Mouse (Mus musculus): ENCODE data around the gene Sost.

Sost gene

DNA sequence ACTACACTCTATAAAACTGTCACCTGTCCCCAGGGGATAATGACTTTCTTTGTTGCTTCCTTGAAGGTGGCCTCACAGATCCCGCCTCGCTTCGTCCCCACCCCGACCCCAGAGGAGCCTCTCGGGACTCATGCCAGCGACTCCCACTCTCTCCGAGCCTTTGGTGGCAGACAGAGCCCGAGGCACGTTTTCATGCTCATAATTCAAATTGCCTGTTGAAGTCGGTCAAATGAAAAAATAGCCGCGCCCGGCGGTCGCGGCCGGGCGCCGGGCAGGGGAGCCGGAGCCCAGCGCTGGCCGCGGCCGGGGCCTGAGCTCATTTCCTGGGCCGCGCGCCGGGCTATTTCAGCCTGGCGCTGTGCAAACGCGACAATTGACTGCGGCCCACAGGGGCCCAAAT, 29.7 kb downstream of the Sost start:
- peak; percentile 61 to 69 for DNase-seq

GRCm38 (mm10) chr11:101936421-101936820, 30.4 kb downstream of the Sost start:
- no peak for DNase-seq

GRCm38 (mm10) chr11:101935743-101936142, 31.1 kb downstream of the Sost start:
- DNase-seq = no peak

- no peak for DNase-seq
Measured at GRCm38 (mm10) chr11:101931978-101932377, 34.8 kb downstream of the Sost start.

DNA sequence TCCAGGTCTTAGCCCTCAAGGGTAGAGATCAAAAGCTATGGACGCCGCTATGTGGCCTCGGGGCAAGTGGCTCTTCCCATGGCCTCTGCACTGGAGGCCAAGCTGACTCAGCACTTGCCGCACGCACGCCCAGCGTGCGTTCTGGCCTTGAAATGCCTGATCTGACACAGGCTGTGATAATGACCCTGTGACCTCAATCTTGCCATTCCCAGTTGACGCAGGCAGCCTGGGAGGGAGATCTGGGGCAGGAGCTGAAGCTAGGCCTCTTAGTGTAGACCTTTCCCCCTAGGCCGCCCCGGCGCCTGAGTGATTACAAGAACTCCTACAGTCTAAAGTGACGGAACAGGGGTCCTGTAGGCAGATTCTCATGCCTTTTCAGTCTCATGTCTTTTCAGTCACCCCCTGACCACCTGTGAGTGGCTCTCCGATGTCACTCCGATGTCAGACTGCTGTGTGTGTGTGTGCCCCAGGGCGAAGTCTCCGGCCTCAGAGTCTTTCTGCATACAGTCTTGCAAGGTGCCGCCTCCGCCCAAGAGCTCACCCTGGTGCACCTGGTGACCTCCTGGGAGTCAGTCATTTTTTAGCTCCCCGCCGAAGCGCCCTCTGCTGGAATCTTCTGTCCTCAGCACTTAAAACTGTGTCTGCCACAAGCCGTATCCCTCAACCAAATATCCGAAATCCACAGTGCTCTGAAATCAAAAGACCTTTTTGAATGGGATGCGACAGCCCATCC, 38.6 kb downstream of the Sost start:
- DNase-seq = peak; percentile 64 to 73

GRCm38 (mm10) chr11:101926951-101927589, 39.7 kb downstream of the Sost start:
- DNase-seq = no peak

GRCm38 (mm10) chr11:101925636-101926035, 41.2 kb downstream of the Sost start:
- DNase-seq = no peak

DNA sequence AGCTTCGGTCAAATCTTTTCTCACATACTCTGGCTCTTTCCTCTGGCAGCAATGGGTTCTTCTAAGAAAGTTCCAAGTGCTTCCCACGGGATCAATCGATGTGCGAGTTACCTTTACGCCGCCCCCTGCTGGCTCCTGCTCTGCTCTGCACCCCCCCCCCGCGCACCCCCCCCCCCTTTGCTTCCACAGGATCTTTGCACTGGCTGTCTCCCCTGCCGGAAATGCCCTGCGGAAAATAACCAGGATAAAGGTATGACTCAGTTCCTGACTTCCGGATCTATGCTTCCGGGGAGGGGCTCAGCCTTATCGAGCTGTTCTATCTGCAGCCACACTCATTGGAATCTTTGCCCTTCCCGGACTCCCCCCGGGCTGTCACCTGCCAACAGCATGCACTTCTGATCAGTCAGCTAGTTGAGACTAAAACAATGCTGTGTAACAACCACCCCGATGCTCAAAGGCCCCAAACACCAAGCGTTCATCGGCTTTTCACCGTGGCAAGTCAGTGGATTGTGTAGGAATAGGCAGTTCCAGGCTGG, 42.3 kb downstream of the Sost start:
- DNase-seq = no peak

GRCm38 (mm10) chr11:101923988-101924387, 42.8 kb downstream of the Sost start:
- DNase-seq = no peak

DNA sequence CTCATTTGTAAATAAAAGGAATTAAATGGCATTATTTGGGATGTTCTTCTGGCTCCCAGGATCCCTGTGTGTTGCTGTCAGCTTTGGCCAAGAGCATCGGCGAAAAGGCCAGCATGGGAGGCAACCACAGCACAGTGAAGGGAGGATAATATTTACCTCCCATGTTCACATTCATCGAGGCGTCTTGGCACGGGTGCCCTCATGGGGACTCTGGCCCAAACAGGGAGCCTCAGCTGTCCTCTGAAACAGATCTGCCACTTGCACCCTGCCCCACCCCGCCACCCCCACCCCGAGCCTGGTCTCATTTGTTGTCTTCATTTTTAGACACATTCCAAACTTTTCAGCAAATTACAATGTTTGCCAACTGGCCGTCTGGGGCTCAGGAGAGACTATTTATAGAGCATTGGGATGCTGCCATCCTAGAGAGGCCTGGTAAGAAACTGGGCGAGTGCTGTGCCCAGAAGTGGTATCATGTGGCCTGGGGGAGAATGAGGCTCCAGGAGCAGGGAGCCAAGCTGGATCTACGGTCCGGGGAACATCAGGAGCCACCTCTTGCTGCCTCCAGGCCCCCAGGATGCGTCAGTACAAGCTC, 45.4 kb downstream of the Sost start:
- DNase-seq = peak; percentile 51 to 61

DNA sequence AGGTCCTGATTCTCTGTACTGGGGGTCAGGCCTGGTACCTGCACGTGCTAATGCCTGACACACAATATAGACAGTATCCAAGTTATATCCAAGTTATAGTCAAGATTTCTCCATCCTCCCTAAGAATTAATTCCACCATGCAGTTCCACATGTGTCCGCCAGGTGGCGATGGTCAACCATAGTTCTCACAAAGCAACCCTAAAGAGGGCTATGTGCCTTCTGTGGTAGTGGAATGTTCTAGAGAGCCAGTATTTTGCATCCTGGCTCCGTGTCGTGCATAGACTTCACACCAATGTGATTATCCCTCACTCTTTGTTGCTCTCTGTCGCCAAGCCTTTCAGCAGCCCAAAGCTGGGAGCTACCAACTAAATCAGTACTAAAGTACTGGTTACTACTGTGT, 47.2 kb downstream of the Sost start:
- peak; percentile 86 to 89 for DNase-seq

- no peak for DNase-seq
Measured at GRCm38 (mm10) chr11:101918609-101919008, 48.2 kb downstream of the Sost start.

- no peak for DNase-seq
Measured at GRCm38 (mm10) chr11:101916772-101917171, 50.0 kb downstream of the Sost start.

GRCm38 (mm10) chr11:101913591-101913990, 53.2 kb downstream of the Sost start:
- no peak for DNase-seq
